Comparison of ENCODE assay signal across 11 mouse cellular contexts in genomic region chr9:60477991-60478750, GRCm38 (mm10). TPM values are rescaled to one million over a fixed set of nuclear protein-coding genes. Genes with fewer than 3 reads are reported as not detected.
A peak's percentile ranks its signal among the peaks of the same experiment; 100 is the strongest.
DNase-seq lines count a peak whose midpoint lies in the region; ATAC-seq and TF ChIP-seq lines count a peak whose summit lies in the region.
"Had no signal": no experiment of that assay in that cellular context is flagged by ENCODE, and none has a peak within 500 bp of the region (broad histone marks: within the 10 kb centered on the region; RNA-seq: fewer than 3 reads in every experiment).

No protein-coding gene starts in this region.

- TF ChIP-seq POLR2A in kidney, adult 2 months (IDR thresholded peaks at IDR 0.05; ENCODE audit: low read depth, low read length), result no peak

- no peak for TF ChIP-seq CTCF in kidney, adult 2 months (conservative IDR thresholded peaks at IDR 0.05; ENCODE audit: insufficient read depth, insufficient read length, low read depth, low read length)
- no peak for TF ChIP-seq CTCF in liver, embryonic 14.5 days (IDR thresholded peaks at IDR 0.05; ENCODE audit: low read depth)

- H3K27me3 ChIP-seq in kidney, adult 2 months (replicated peaks; ENCODE audit: control insufficient read depth, insufficient read depth, low read length), result no peaks in the 10 kb centered on the region
- H3K27me3 ChIP-seq in heart, embryonic 15.5 days, result no peaks in the 10 kb centered on the region
- H3K27me3 ChIP-seq in liver, embryonic 14.5 days (ENCODE audit: control insufficient read depth, insufficient read depth, low read length), result no peaks in the 10 kb centered on the region

- no peak overlapping the region for H3K9ac ChIP-seq in heart, embryonic 15.5 days
- H3K9ac ChIP-seq in liver, embryonic 14.5 days (replicated peaks), result no peak overlapping the region
- H3K9ac ChIP-seq: limb, embryonic 12.5 days had no signal

- H3K4me2 ChIP-seq in heart, embryonic 15.5 days, result 0 out of 2 replicates have a peak overlapping the region, but pooled peaks have one; percentile 38
- peak overlapping the region; percentile 28 for H3K4me2 ChIP-seq in liver, embryonic 14.5 days (ENCODE audit: low read depth)
- H3K4me2 ChIP-seq: limb, embryonic 12.5 days had no signal

- peak; percentile 22 for DNase-seq in kidney, adult 2 months
- DNase-seq in kidney, postnatal 10 days, result no peak
- DNase-seq in liver, embryonic 14.5 days (ENCODE audit: low read depth in 3 of 3, low spot score in 3 of 3), result peak; percentile 16 to 29 (median 17)
- DNase-seq in left cerebral cortex, postnatal 4 days, result no peak
- DNase-seq in spleen, postnatal 14 days (ENCODE audit: low spot score in 2 of 2), result no peak
- DNase-seq: right cerebral cortex, postnatal 14 days had no signal

- no peak overlapping the region for H3K4me3 ChIP-seq in kidney, adult 2 months (ENCODE audit: insufficient read depth, low read depth, low read length)
- H3K4me3 ChIP-seq in heart, embryonic 15.5 days, result no peak overlapping the region
- no peak overlapping the region for H3K4me3 ChIP-seq in liver, embryonic 14.5 days (ENCODE audit: insufficient read depth in 1 of 2, low read depth in 2 of 2, low read length in 2 of 2)
- H3K4me3 ChIP-seq: limb, embryonic 12.5 days; myocyte had no signal

- H3K27ac ChIP-seq in kidney, adult 2 months (ENCODE audit: insufficient read depth, low read depth, low read length), result no peak overlapping the region
- peak overlapping the region; percentile 24 for H3K27ac ChIP-seq in heart, embryonic 15.5 days
- H3K27ac ChIP-seq in liver, embryonic 14.5 days, result no peak overlapping the region
- H3K27ac ChIP-seq: limb, embryonic 12.5 days had no signal

- no peaks in the 10 kb centered on the region for H3K36me3 ChIP-seq in kidney, adult 2 months (ENCODE audit: control insufficient read depth, insufficient read depth, low read length)
- no peaks in the 10 kb centered on the region for H3K36me3 ChIP-seq in heart, embryonic 15.5 days
- H3K36me3 ChIP-seq in liver, embryonic 14.5 days (replicated peaks; ENCODE audit: control insufficient read depth, insufficient read depth, low read depth), result no peaks in the 10 kb centered on the region
- H3K36me3 ChIP-seq: limb, embryonic 12.5 days had no signal

- TF ChIP-seq EP300 in liver, embryonic 14.5 days (IDR thresholded peaks at IDR 0.05; ENCODE audit: low read depth), result no peak

- ATAC-seq in heart, embryonic 15.5 days (replicated peaks; ENCODE audit: insufficient number of reproducible peaks, insufficient read depth, low FRiP score, low read depth), result peak; percentile 80
- ATAC-seq in liver, embryonic 14.5 days (ENCODE audit: insufficient read depth), result peak; percentile 65
- ATAC-seq in megakaryocyte progenitor cell, adult 5-6 weeks (replicated peaks; ENCODE audit: poor library complexity), result 0 out of 2 replicates have a peak, but pooled peaks have one; percentile 17
- no peak for ATAC-seq in CD4-positive, CD25-positive, alpha-beta regulatory T cell, adult 4 months

- no peaks in the 10 kb centered on the region for H3K4me1 ChIP-seq in kidney, adult 2 months (ENCODE audit: control insufficient read depth, insufficient read depth, low read length)
- H3K4me1 ChIP-seq in heart, embryonic 15.5 days (replicated peaks), result peaks cover 11% of the 10 kb centered on the region
- peaks cover 0 to 3% of the 10 kb centered on the region in 2 experiments; a peak in 1 of 4 replicates for H3K4me1 ChIP-seq in liver, embryonic 14.5 days (replicated peaks; ENCODE audit: control insufficient read depth in 2 of 2, insufficient read depth in 2 of 2, low read length in 1 of 2)

- H3K9me3 ChIP-seq in heart, embryonic 15.5 days (replicated peaks), result no peaks in the 10 kb centered on the region
- H3K9me3 ChIP-seq in liver, embryonic 14.5 days (ENCODE audit: control insufficient read depth, low read length), result no peaks in the 10 kb centered on the region
- H3K9me3 ChIP-seq: limb, embryonic 12.5 days had no signal

- WGBS in kidney, adult 2 months, result 48% methylated on average over 14 of the region's 14 CpGs
- WGBS in heart, embryonic 15.5 days, result 23% methylated on average over 14 of the region's 14 CpGs
- 26% methylated on average over 14 of the region's 14 CpGs for WGBS in liver, embryonic 14.5 days (ENCODE audit: insufficient replicate concordance)

- intact Hi-C loops in left cerebral cortex, postnatal 4 days (cut with DNase I), result no loop called here

RNA-seq across cellular contexts. Expression of gene Thsd4, which starts 43.7 kb away (rescaled TPM):
- polyA plus RNA-seq in kidney, adult 2 months (2012; rRNA removed), result 5.9 and 7.1 TPM in 2 replicates
- polyA plus RNA-seq in heart, embryonic 15.5 days (2015; fragmentation: Nextera tagmentation; extraction: Ambion mirVana), result 7.5 and 11.4 TPM in 2 replicates
- 0.47 and 0.48 TPM in 2 replicates for polyA plus RNA-seq in liver, embryonic 14.5 days (2012; rRNA removed)
- polyA plus RNA-seq in liver, embryonic 14.5 days (2014; fragmentation: Nextera tagmentation; extraction: Ambion mirVana), result 0.43 and 1.0 TPM in 2 replicates
- total RNA-seq in megakaryocyte progenitor cell, adult 5-6 weeks (2015), result 0.05 and 0.44 TPM in 2 replicates
- total RNA-seq in megakaryocyte progenitor cell, adult 5-6 weeks (2017), result 0.10 and 0.17 TPM in 2 replicates
- polyA plus RNA-seq in CD4-positive, CD25-positive, alpha-beta regulatory T cell, adult 4 months (2017; shearing (Covaris generic)), result not detected
- total RNA-seq in left cerebral cortex, postnatal 4 days (2021), result 10 to 100 TPM; 10.1 to 12.4 TPM

Comparison
In these comparisons a context has a peak if more than half of its experiments do, and no peak if none do; other contexts are left out.
1. DNase-seq: peak in kidney, adult 2 months (single experiment) and liver, embryonic 14.5 days (3 of 3); none in kidney, postnatal 10 days (single experiment), left cerebral cortex, postnatal 4 days (single experiment) and spleen, postnatal 14 days (0 of 2).